Mouse (Mus musculus): ENCODE results near the gene Ces1d. TPM values are rescaled to one million over a fixed set of nuclear protein-coding genes. Genes with fewer than 3 reads are reported as not detected.

Ces1d gene
- polyA plus RNA-seq, 1 experiment from 2014 or later: 0.20 TPM

DNA sequence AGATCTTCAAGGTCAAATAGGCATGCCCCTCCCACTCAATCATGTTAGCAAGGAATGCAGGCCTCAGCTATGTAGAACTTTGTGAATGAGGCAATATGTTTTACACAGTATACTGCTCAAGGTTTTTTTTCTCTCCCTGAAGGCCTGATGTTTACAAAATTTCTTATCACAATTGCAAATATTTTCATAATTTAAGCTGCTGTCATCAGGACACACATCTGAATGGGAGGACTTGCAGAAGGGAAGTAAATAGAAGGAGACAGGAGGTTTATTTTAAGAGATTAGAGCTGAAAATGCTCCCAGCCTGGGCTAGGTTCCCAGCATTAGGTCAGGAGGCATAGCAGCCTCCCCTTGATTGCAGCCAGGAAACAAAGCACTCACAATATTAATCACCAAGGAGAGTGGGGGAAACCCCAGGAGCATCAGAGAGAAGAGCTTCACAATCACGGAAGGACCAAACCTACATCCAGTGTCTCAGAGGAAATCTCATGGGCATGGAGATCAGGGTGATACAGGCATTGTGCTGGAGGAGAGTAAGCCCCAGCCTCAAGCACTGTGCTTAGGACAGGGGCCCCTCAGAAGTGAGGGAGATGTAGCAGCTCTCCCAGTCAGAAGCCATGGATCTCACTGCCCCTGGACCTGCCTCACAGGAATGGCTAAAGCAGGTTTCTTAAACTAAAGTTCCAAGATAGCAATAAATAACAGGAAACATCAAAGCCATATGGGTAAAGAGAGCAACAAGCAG is 25.6 kb downstream of the Ces1d start:
- no peak overlapping the region for H3K4me3 ChIP-seq (ENCODE audit: low read length)
- WGBS: 63% methylated on average over 1 of the region's 1 CpGs
- no peak overlapping the region for H3K9ac ChIP-seq (ENCODE audit: low read depth, low read length)
- no peak overlapping the region for H3K27ac ChIP-seq (ENCODE audit: low read depth, low read length)
- no peak for ATAC-seq
- no peaks in the 10 kb centered on the region for H3K9me3 ChIP-seq (ENCODE audit: control insufficient read depth, low read length)
- no peak overlapping the region for H3K4me2 ChIP-seq (ENCODE audit: low read length)
- no peaks in the 10 kb centered on the region for H3K4me1 ChIP-seq (ENCODE audit: control insufficient read depth, insufficient read depth, low read depth, low read length)
- no peaks in the 10 kb centered on the region for H3K36me3 ChIP-seq (ENCODE audit: control insufficient read depth, insufficient read depth, low read length)
- no peaks in the 10 kb centered on the region for H3K27me3 ChIP-seq (replicated peaks; ENCODE audit: control insufficient read depth, insufficient read depth, low read length)

- no peak overlapping the region for H3K4me2 ChIP-seq (ENCODE audit: low read length)
- no peaks in the 10 kb centered on the region for H3K9me3 ChIP-seq (ENCODE audit: control insufficient read depth, low read length)
- H3K27ac ChIP-seq (ENCODE audit: low read depth, low read length): no peak overlapping the region
- no peak overlapping the region for H3K4me3 ChIP-seq (ENCODE audit: low read length)
- no peaks in the 10 kb centered on the region for H3K4me1 ChIP-seq (ENCODE audit: control insufficient read depth, insufficient read depth, low read depth, low read length)
- ATAC-seq: no peak
- H3K36me3 ChIP-seq (ENCODE audit: control insufficient read depth, insufficient read depth, low read length): no peaks in the 10 kb centered on the region
- H3K9ac ChIP-seq (ENCODE audit: low read depth, low read length): no peak overlapping the region
- H3K27me3 ChIP-seq (replicated peaks; ENCODE audit: control insufficient read depth, insufficient read depth, low read length): no peaks in the 10 kb centered on the region
- 86% methylated on average over 1 of the region's 1 CpGs for WGBS
Measured at GRCm38 (mm10) chr8:93163363-93163762, 34.3 kb downstream of the Ces1d start.

DNA sequence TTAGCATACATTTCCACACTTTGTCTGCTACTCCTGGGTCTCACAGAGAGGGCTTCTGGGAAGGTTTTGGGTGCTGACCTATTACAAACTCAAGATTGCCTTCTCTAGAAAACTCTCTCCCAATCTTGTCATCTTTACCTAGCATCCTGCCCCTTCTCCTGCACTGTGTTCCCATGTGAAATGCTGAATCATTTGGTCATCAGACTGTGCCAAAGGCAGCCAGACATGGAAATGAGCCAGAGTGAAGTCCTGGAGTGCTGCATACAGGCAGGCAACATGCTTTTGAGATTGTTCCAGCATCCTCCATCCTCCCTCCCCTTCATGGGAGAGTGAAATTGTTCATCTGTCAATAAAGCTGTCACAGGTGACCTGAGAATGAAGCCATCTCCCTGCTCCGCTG is 46.2 kb downstream of the Ces1d start:
- Histone ChIP-seq H3K27ac (ENCODE audit: low read depth, low read length) (no peak overlapping the region), H3K36me3 (ENCODE audit: control insufficient read depth, insufficient read depth, low read length) (no peaks in the 10 kb centered on the region), H3K4me2 (ENCODE audit: low read length) (no peak overlapping the region), H3K4me1 (ENCODE audit: control insufficient read depth, insufficient read depth, low read depth, low read length) (no peaks in the 10 kb centered on the region), H3K9me3 (ENCODE audit: control insufficient read depth, low read length) (no peaks in the 10 kb centered on the region), H3K27me3 (replicated peaks; ENCODE audit: control insufficient read depth, insufficient read depth, low read length) (no peaks in the 10 kb centered on the region), H3K4me3 (ENCODE audit: low read length) (no peak overlapping the region), H3K9ac (ENCODE audit: low read depth, low read length) (no peak overlapping the region)
- 88% methylated on average over 1 of the region's 1 CpGs for WGBS
- ATAC-seq: no peak

- no peak overlapping the region for H3K27ac ChIP-seq (ENCODE audit: low read depth, low read length)
- no peaks in the 10 kb centered on the region for H3K4me1 ChIP-seq (ENCODE audit: control insufficient read depth, insufficient read depth, low read depth, low read length)
- H3K4me3 ChIP-seq (ENCODE audit: low read length): no peak overlapping the region
- H3K36me3 ChIP-seq (ENCODE audit: control insufficient read depth, insufficient read depth, low read length): no peaks in the 10 kb centered on the region
- no peak overlapping the region for H3K4me2 ChIP-seq (ENCODE audit: low read length)
- H3K9ac ChIP-seq (ENCODE audit: low read depth, low read length): no peak overlapping the region
- ATAC-seq: no peak
- H3K27me3 ChIP-seq (replicated peaks; ENCODE audit: control insufficient read depth, insufficient read depth, low read length): no peaks in the 10 kb centered on the region
- H3K9me3 ChIP-seq (ENCODE audit: control insufficient read depth, low read length): no peaks in the 10 kb centered on the region
Measured at GRCm38 (mm10) chr8:93147331-93147730, 50.3 kb downstream of the Ces1d start.

DNA sequence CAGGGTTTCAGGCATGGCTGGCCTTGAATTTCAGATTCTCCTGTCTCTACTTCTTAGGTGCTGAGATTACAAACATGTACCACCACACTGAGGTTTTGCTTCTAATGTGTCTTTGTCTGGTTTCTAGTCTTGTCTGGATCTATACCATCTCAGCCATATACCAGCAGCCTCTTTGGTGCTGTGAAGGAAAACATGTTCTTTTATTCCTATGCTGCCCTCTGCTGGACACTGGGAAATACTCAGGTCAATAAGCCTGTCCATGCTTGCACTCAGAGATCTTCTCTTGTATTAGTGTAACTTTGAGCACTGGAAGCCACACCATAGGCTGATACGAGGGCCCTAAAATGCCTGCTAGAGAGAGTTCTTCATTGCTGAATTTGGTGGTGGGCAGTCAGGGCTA is 56.9 kb downstream of the Ces1d start:
- Histone ChIP-seq H3K9me3 (ENCODE audit: control insufficient read depth, low read length) (no peaks in the 10 kb centered on the region), H3K4me1 (ENCODE audit: control insufficient read depth, insufficient read depth, low read depth, low read length) (no peaks in the 10 kb centered on the region), H3K27me3 (replicated peaks; ENCODE audit: control insufficient read depth, insufficient read depth, low read length) (no peaks in the 10 kb centered on the region), H3K27ac (ENCODE audit: low read depth, low read length) (no peak overlapping the region), H3K36me3 (ENCODE audit: control insufficient read depth, insufficient read depth, low read length) (no peaks in the 10 kb centered on the region), H3K4me2 (ENCODE audit: low read length) (no peak overlapping the region), H3K4me3 (ENCODE audit: low read length) (no peak overlapping the region), H3K9ac (ENCODE audit: low read depth, low read length) (no peak overlapping the region)
- WGBS: 54% methylated on average over 1 of the region's 1 CpGs
- ATAC-seq: no peak

DNA sequence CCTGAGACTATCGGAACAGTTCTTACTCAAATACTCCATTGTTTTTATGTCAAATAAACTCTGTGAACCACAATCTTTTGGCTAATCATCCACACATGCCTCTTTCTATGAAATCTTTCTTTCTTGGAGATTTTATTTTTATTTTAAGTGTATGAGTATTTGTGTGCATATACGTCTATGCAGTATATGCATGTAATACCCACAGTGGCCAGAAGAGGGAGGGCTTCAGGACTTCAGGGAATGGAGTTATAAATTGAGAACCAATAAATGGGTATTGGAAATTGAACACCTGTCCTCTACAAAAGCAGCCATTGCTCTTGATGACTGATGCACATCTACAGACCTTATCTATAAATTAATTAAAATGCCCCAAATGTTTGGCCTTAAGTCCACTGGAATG is 65.4 kb downstream of the Ces1d start:
- Histone ChIP-seq H3K27ac (ENCODE audit: low read depth, low read length) (no peak overlapping the region), H3K27me3 (replicated peaks; ENCODE audit: control insufficient read depth, insufficient read depth, low read length) (no peaks in the 10 kb centered on the region), H3K4me2 (ENCODE audit: low read length) (no peak overlapping the region), H3K9me3 (ENCODE audit: control insufficient read depth, low read length) (no peaks in the 10 kb centered on the region), H3K36me3 (ENCODE audit: control insufficient read depth, insufficient read depth, low read length) (no peaks in the 10 kb centered on the region), H3K9ac (ENCODE audit: low read depth, low read length) (no peak overlapping the region), H3K4me1 (ENCODE audit: control insufficient read depth, insufficient read depth, low read depth, low read length) (no peaks in the 10 kb centered on the region), H3K4me3 (ENCODE audit: low read length) (no peak overlapping the region)
- no peak for ATAC-seq
- WGBS: 100% methylated on average over 2 of the region's 2 CpGs

GRCm38 (mm10) chr8:93131233-93131980 is 66.2 kb downstream of the Ces1d start, which contains the start of gene Ces1c:
Gene Ces1c, minus strand, starts transcription at chr8:93131283.
- no peaks in the 10 kb centered on the region for H3K9me3 ChIP-seq (ENCODE audit: control insufficient read depth, low read length)
- no peaks in the 10 kb centered on the region for H3K4me1 ChIP-seq (ENCODE audit: control insufficient read depth, insufficient read depth, low read depth, low read length)
- ATAC-seq: no peak
- WGBS: 84% methylated on average over 3 of the region's 3 CpGs
- H3K9ac ChIP-seq (ENCODE audit: low read depth, low read length): no peak within 1 kb of the TSS
- H3K27ac ChIP-seq (ENCODE audit: low read depth, low read length): no peak within 1 kb of the TSS
- no peaks in the 10 kb centered on the region for H3K36me3 ChIP-seq (ENCODE audit: control insufficient read depth, insufficient read depth, low read length)
- H3K4me2 ChIP-seq (ENCODE audit: low read length): no peak within 1 kb of the TSS
- no peaks in the 10 kb centered on the region for H3K27me3 ChIP-seq (replicated peaks; ENCODE audit: control insufficient read depth, insufficient read depth, low read length)
- H3K4me3 ChIP-seq (ENCODE audit: low read length): no peak within 1 kb of the TSS

DNA sequence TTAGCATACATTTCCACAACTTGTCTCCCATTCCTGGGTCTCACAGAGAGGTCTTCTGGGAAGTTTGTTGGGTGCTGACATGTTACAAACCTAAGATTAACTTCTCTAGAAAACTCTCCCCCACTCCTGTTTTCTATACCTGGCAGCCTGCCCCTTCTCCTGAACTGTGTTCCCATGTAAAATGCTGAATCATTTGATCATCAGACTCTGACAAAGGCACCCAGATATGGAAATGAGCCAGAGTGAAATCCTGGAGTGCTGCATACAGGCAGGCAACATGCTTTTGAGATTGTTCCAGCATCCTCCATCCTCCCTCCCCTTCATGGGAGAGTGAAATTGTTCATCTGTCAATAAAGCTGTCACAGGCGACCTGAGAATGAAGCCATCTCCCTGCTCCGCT is 71.2 kb downstream of the Ces1d start:
- WGBS: 77% methylated on average over 2 of the region's 2 CpGs
- no peaks in the 10 kb centered on the region for H3K36me3 ChIP-seq (ENCODE audit: control insufficient read depth, insufficient read depth, low read length)
- ATAC-seq: no peak
- H3K9ac ChIP-seq (ENCODE audit: low read depth, low read length): no peak overlapping the region
- no peaks in the 10 kb centered on the region for H3K4me1 ChIP-seq (ENCODE audit: control insufficient read depth, insufficient read depth, low read depth, low read length)
- H3K9me3 ChIP-seq (ENCODE audit: control insufficient read depth, low read length): no peaks in the 10 kb centered on the region
- H3K27me3 ChIP-seq (replicated peaks; ENCODE audit: control insufficient read depth, insufficient read depth, low read length): no peaks in the 10 kb centered on the region
- H3K4me3 ChIP-seq (ENCODE audit: low read length): no peak overlapping the region
- H3K4me2 ChIP-seq (ENCODE audit: low read length): no peak overlapping the region
- H3K27ac ChIP-seq (ENCODE audit: low read depth, low read length): no peak overlapping the region

DNA sequence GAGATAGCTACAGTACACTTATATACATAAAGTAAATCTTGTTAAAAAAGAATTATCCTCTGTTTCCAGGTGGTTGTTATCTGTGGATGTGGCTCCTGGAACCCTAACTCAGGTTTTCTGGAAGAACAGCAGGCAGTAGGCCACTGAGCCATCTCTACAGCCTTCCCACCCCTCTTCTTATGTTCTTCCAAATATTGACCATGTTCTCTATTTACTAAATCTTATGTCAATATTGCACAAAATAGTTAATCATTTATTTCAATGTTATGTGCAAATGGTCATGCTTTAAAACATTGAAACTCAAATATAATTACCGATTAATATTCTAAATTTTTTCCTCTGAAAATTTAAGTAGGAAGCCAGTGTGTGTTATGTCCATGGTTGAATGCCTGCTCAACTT is 75.6 kb downstream of the Ces1d start:
- no peak for ATAC-seq
- 86% methylated on average over 1 of the region's 1 CpGs for WGBS

More for the DNA sequence above, 75.6 kb downstream of the Ces1d start:
- H3K36me3 ChIP-seq (ENCODE audit: control insufficient read depth, insufficient read depth, low read length): no peaks in the 10 kb centered on the region
- H3K4me1 ChIP-seq (ENCODE audit: control insufficient read depth, insufficient read depth, low read depth, low read length): no peaks in the 10 kb centered on the region
- no peak overlapping the region for H3K27ac ChIP-seq (ENCODE audit: low read depth, low read length)
- H3K4me3 ChIP-seq (ENCODE audit: low read length): no peak overlapping the region
- no peak overlapping the region for H3K9ac ChIP-seq (ENCODE audit: low read depth, low read length)
- H3K27me3 ChIP-seq (replicated peaks; ENCODE audit: control insufficient read depth, insufficient read depth, low read length): no peaks in the 10 kb centered on the region
- H3K4me2 ChIP-seq (ENCODE audit: low read length): no peak overlapping the region
- H3K9me3 ChIP-seq (ENCODE audit: control insufficient read depth, low read length): no peaks in the 10 kb centered on the region
